Comparison of ENCODE assay signal across 10 mouse cellular contexts in genomic region chr4:105364496-105364895, GRCm38 (mm10).
DNase-seq lines count a peak whose midpoint lies in the region; ATAC-seq and TF ChIP-seq lines count a peak whose summit lies in the region.
"Had no signal": no experiment of that assay in that cellular context is flagged by ENCODE, and none has a peak within 500 bp of the region (broad histone marks: within the 10 kb centered on the region; RNA-seq: fewer than 3 reads in every experiment).

No protein-coding gene starts in this region.

- H3K27ac ChIP-seq in lung, embryonic 14.5 days (ENCODE audit: low read depth): peak overlapping the region; percentile 13; the same call in 1 of the 2 replicates
- H3K27ac ChIP-seq in heart, embryonic 15.5 days: peak overlapping the region; percentile 74
- no peak overlapping the region for H3K27ac ChIP-seq in hindbrain, embryonic 14.5 days

- peak; percentile 17 for DNase-seq in lung, embryonic 14.5 days
- no peak for DNase-seq in lung, postnatal 14 days
- peak; percentile 11 for DNase-seq in adrenal gland, postnatal 25 days
- DNase-seq in lung, postnatal 25 days (ENCODE audit: low spot score): peak; percentile 18
- no peak for DNase-seq in hindbrain, embryonic 14.5 days (ENCODE audit: low spot score)
- DNase-seq in layer of hippocampus, postnatal 25 days (ENCODE audit: extremely low spot score in 1 of 2, low spot score in 1 of 2): no peak
- DNase-seq: cerebellum, postnatal 36 days; thymus, adult 18-20 months had no signal

- no peak for ATAC-seq in lung, embryonic 14.5 days (ENCODE audit: insufficient read depth)
- ATAC-seq in heart, embryonic 15.5 days (replicated peaks; ENCODE audit: insufficient number of reproducible peaks, insufficient read depth, low FRiP score, low read depth): peak; percentile 66
- ATAC-seq in hindbrain, embryonic 14.5 days (ENCODE audit: low FRiP score): no peak

- no peak overlapping the region for H3K4me2 ChIP-seq in lung, embryonic 14.5 days
- no peak overlapping the region for H3K4me2 ChIP-seq in heart, embryonic 15.5 days
- no peak overlapping the region for H3K4me2 ChIP-seq in hindbrain, embryonic 14.5 days (replicated peaks)
- H3K4me2 ChIP-seq: lung, embryonic 15.5 days had no signal

- no peaks in the 10 kb centered on the region for H3K27me3 ChIP-seq in lung, embryonic 14.5 days (ENCODE audit: insufficient read depth, low read length)
- no peaks in the 10 kb centered on the region for H3K27me3 ChIP-seq in heart, embryonic 15.5 days
- no peaks in the 10 kb centered on the region for H3K27me3 ChIP-seq in hindbrain, embryonic 14.5 days (ENCODE audit: control insufficient read depth, insufficient read depth, low read length)
- H3K27me3 ChIP-seq: lung, embryonic 15.5 days had no signal

- no peak for TF ChIP-seq CTCF in lung, embryonic 14.5 days (IDR thresholded peaks at IDR 0.05; ENCODE audit: low read depth)

- no peak overlapping the region for H3K9ac ChIP-seq in lung, embryonic 14.5 days
- no peak overlapping the region for H3K9ac ChIP-seq in heart, embryonic 15.5 days
- no peak overlapping the region for H3K9ac ChIP-seq in hindbrain, embryonic 14.5 days
- H3K9ac ChIP-seq: lung, embryonic 15.5 days had no signal

- H3K4me1 ChIP-seq in lung, embryonic 14.5 days (ENCODE audit: insufficient read depth): no peaks in the 10 kb centered on the region
- H3K4me1 ChIP-seq in heart, embryonic 15.5 days (replicated peaks): peaks cover 11% of the 10 kb centered on the region
- H3K4me1 ChIP-seq in hindbrain, embryonic 14.5 days (replicated peaks; ENCODE audit: control insufficient read depth, insufficient read depth, low read length): no peaks in the 10 kb centered on the region

- no peaks in the 10 kb centered on the region for H3K36me3 ChIP-seq in lung, embryonic 14.5 days (ENCODE audit: insufficient read depth)
- no peaks in the 10 kb centered on the region for H3K36me3 ChIP-seq in heart, embryonic 15.5 days
- H3K36me3 ChIP-seq in hindbrain, embryonic 14.5 days (replicated peaks; ENCODE audit: control insufficient read depth, insufficient read depth): no peaks in the 10 kb centered on the region
- H3K36me3 ChIP-seq: lung, embryonic 15.5 days had no signal

- WGBS in lung, embryonic 14.5 days: 51% methylated on average over 6 of the region's 6 CpGs
- WGBS in heart, embryonic 15.5 days: 35% methylated on average over 6 of the region's 6 CpGs
- WGBS in hindbrain, embryonic 14.5 days: 86% methylated on average over 6 of the region's 6 CpGs

- H3K4me3 ChIP-seq in lung, embryonic 14.5 days (ENCODE audit: low read depth, low read length): no peak overlapping the region
- no peak overlapping the region for H3K4me3 ChIP-seq in heart, embryonic 15.5 days
- H3K4me3 ChIP-seq in hindbrain, embryonic 14.5 days (replicated peaks; ENCODE audit: low read length): no peak overlapping the region
- H3K4me3 ChIP-seq: lung, embryonic 15.5 days had no signal

- H3K9me3 ChIP-seq in lung, embryonic 14.5 days (ENCODE audit: low read depth, low read length): no peaks in the 10 kb centered on the region
- H3K9me3 ChIP-seq in heart, embryonic 15.5 days (replicated peaks): no peaks in the 10 kb centered on the region
- no peaks in the 10 kb centered on the region for H3K9me3 ChIP-seq in hindbrain, embryonic 14.5 days (ENCODE audit: control insufficient read depth, low read length)
- H3K9me3 ChIP-seq: lung, embryonic 15.5 days had no signal

Comparison
In these comparisons a context has a peak if more than half of its experiments do, and no peak if none do; other contexts are left out.
1. DNase-seq: peak in lung, embryonic 14.5 days (single experiment), adrenal gland, postnatal 25 days (single experiment) and lung, postnatal 25 days (single experiment); none in lung, postnatal 14 days (single experiment), hindbrain, embryonic 14.5 days (single experiment) and layer of hippocampus, postnatal 25 days (0 of 2).